Mouse (Mus musculus): ENCODE data around the gene Elavl1. TPM values are rescaled to one million over a fixed set of nuclear protein-coding genes. Genes with fewer than 3 reads are reported as not detected.
"Not testable (repeated sequence)": the region's sequence is repeated elsewhere in the genome, so short reads cannot be mapped to it uniquely, and the experiment has no call there.

Gene Elavl1
- total RNA-seq (2021), result 10 to 100 TPM; 70.1 to 76.5 TPM
- long read RNA-seq, experiment 1, full-length matches to known transcripts, result 131 of 147 reads
- long read RNA-seq, experiment 1, partial matches to known transcripts, result 5 of 147 reads
- long read RNA-seq, experiment 1, other reads (novel, unspliced or antisense), result 11 of 147 reads
- long read RNA-seq, experiment 2, full-length matches to known transcripts, result 138 of 157 reads
- long read RNA-seq, experiment 2, partial matches to known transcripts, result 5 of 157 reads
- long read RNA-seq, experiment 2, other reads (novel, unspliced or antisense), result 14 of 157 reads

- DNase-seq (ENCODE audit: low spot score in 2 of 2), result peak; percentile 96 to 98
These were observed at the start of gene Elavl1, which contains the start of gene Ccl25 for GRCm38 (mm10) chr8:4324983-4325750. Gene Elavl1, minus strand, starts transcription at chr8:4325413. Gene Ccl25, plus strand, starts transcription at chr8:4325210.

DNA sequence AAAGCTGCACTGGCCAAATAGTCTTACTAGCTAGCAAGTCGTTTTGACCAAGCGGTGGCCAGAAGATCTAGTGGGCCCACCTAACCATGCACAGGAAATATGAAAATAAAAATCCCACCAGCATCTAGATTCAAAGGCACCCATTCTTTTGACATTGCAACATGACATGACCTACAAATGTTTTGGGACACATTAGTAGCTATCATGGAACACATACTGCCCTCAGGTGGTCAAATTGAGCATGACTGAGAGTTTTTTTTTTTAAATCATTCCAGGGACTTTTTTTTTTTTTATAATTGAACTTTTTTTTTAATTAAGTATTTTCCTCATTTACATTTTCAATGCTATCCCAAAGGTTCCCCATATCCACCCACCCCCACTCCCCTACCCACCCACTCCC lies 47.4 kb upstream of the Elavl1 start:
- DNase-seq (ENCODE audit: low spot score in 2 of 2), result no peak

- DNase-seq (ENCODE audit: low spot score in 2 of 2), result peak in 1 of 2 experiments; percentile 15
These were observed 44.9 kb upstream of the Elavl1 start for GRCm38 (mm10) chr8:4370078-4370477.

- no peak for DNase-seq (ENCODE audit: low spot score in 2 of 2)
These were observed 43.3 kb upstream of the Elavl1 start for GRCm38 (mm10) chr8:4368470-4368869.

GRCm38 (mm10) chr8:4367808-4368207 lies 42.6 kb upstream of the Elavl1 start:
- DNase-seq (ENCODE audit: low spot score in 2 of 2), result peak in 1 of 2 experiments; percentile 59

GRCm38 (mm10) chr8:4366189-4366588 lies 41.0 kb upstream of the Elavl1 start:
- no peak for DNase-seq (ENCODE audit: low spot score in 2 of 2)

DNA sequence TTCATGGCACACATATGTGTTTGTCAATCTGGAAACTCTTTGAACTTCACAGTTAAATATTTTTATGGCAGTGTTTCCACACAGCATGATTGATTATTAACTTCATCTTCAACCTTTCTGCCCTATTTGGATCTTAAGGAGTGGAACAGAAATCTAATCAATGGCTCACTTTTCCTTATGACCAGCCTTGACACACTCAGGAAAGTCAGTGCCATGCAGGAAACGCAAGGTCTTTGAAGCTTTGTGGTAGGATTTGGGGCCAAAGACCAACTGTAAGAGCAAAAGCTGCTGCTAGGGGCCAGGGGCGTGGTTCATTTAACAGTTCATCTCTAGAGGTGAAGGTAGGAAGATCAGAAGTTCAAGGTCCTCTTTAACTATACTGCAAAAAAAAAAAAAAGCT lies 35.7 kb upstream of the Elavl1 start:
- DNase-seq (ENCODE audit: low spot score in 2 of 2), result no peak

DNA sequence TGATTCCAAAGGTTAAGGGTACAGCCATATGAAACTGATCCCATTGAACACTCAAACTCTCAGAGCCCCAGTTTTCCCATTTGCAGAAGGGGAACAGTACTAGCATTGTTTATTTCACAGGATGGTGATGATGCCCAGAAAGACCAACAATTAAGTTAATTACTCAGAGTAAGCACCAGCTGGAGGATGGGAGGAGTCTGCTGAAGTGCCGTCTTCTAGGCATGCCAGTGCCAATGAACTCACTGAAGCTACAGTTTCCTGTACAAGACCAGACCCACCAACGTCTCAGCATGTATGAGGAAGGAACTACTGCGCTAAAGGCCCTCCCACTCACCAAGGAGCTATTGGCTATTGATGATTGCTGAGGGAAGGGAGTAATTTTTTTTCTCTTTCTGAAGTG lies 34.1 kb upstream of the Elavl1 start:
- no peak for DNase-seq (ENCODE audit: low spot score in 2 of 2)

GRCm38 (mm10) chr8:4355455-4355854 lies 30.2 kb upstream of the Elavl1 start:
- no peak for DNase-seq (ENCODE audit: low spot score in 2 of 2)

- DNase-seq (ENCODE audit: low spot score in 2 of 2), result no peak
These were observed 29.3 kb upstream of the Elavl1 start for GRCm38 (mm10) chr8:4354516-4354915.

DNA sequence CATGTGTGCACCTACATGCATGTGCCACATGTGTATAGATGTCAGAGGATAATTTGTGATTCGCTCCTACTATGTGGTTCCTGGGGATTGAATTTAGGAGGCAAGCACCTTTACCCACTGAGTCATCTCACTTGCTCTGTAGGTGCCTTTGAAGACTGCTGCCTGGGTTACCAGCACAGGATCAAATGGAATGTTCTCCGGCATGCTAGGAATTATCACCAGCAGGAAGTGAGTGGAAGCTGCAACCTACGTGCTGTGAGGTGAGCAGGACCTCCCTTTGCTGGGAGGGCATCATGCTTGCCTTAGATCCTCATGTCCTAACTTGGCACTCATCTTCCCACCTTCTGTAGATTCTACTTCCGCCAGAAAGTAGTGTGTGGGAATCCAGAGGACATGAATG lies 28.5 kb upstream of the Elavl1 start:
- no peak for DNase-seq (ENCODE audit: low spot score in 2 of 2)

DNA sequence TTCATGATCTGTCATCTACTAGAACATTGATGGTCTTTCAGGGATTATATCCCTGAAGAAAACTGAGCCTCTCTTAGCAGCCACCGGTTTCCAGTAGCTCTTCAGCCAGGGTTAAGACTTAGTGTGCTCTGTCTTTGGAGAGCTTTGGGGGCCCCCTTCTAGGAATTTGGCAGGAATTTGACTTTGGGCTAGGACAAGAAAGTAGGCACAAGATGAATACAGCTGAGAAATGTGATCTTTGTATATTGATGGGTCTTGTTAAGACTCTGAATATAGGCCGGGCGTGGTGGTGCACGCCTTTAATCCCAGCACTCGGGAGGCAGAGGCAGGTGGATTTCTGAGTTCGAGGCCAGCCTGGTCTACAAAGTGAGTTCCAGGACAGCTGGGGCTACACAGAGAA lies 27.3 kb upstream of the Elavl1 start:
- not testable (repeated sequence) for DNase-seq (ENCODE audit: low spot score in 2 of 2)

- no peak for DNase-seq (ENCODE audit: low spot score in 2 of 2)
These were observed 25.4 kb upstream of the Elavl1 start for GRCm38 (mm10) chr8:4350618-4351017.

DNA sequence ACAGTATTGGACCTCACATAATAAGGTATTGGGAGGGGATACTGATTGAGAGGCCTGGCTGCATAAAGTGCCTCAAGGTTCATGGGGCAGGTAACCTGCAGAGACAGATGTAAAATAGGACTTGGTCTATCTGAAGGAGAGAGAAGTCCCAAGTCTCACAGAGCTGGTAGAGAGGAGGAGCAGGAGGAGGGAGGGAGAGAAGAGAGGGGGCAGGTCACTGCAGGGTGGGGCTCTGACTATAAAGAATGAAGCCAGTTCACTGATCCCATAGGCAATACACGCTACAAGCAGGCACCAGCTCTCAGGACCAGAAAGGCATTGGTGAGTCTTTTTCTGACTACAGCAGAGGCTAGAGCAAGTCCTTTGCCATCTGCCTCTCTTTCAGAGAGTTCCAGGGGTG lies 24.1 kb upstream of the Elavl1 start:
- DNase-seq (ENCODE audit: low spot score in 2 of 2), result no peak

DNA sequence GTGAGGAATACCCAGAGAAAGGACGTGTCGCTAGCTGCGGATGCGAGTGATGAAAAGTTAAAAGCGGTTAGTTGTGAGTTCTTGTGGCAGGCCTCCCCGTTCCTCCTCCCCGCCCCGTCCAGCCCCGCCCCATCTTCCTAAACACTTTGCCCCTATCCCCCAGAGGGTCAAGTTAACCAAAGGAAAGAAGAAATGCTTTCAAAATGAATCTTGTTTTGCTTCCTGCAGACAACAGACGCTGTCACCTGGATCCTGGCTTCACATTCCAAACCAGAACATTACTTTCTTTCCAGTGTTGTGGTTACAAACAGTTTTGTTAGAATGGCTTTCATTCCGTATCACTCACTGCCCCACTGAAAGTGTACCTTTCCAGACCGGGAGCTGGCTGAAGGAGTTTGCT lies 23.1 kb upstream of the Elavl1 start:
- DNase-seq (ENCODE audit: low spot score in 2 of 2), result no peak

- DNase-seq (ENCODE audit: low spot score in 2 of 2), result no peak
These were observed 22.4 kb upstream of the Elavl1 start for GRCm38 (mm10) chr8:4347661-4348060.

DNA sequence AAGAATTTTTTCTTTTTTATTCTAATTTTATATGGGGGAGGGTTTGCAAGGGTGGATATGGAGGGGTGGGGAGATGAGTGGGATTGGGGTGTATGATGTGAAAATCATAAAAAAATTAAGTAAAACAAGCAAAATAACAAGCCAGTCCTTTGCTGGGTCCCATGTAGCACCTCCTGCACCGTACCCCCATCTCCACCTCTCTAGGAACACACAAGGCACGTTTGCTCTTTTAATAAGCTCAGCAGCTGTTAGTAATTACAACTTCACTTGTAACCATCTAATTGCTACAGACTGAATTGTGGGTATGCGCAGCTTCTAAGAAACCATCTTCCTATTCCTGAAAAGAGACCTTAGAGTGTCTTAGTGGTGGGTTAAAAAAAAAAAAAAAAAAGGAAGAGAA lies 15.0 kb upstream of the Elavl1 start:
- no peak for DNase-seq (ENCODE audit: low spot score in 2 of 2)

- no peak for DNase-seq (ENCODE audit: low spot score in 2 of 2)
These were observed 10.5 kb upstream of the Elavl1 start for GRCm38 (mm10) chr8:4335678-4336077.

DNA sequence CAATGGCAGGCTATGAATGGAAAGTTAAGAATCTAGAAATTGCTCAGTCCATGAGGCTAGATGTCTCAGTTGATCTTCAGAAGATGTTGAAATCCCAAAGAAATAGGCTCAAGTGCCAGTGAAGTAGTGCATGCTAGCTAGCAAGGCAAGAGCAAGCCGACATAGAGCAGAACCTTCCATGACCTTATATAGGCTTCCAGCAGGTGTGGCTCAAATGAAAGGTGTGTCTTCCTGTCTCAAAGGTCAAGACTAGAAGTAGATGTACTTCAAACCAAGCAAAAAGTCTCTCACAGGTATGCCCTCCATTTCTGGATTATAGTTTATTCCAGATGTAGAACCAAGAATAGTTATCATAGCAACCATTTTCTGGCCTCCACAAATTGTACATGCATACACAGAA lies 8.8 kb upstream of the Elavl1 start:
- DNase-seq (ENCODE audit: low spot score in 2 of 2), result no peak

DNA sequence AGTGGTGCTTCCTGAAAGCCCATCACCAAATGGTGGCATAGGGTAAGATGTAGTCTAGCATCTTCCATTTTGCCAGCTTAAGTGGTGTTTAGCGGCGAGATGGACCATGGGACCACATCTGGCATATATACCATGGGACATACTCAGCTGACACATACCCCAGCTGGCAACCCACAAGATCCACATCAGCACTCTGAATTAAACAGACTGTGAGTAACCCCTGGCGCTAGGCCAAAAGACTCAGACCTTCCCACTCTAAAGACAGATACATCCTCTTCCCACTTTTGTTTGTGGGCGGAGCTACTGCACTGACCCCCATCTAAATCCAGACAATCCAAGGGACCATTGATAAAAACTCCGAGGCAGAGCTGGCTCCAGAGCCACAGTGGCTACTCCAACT lies 3.8 kb upstream of the Elavl1 start:
- DNase-seq (ENCODE audit: low spot score in 2 of 2), result no peak

- DNase-seq (ENCODE audit: low spot score in 2 of 2), result no peak
These were observed 481 bp upstream of the Elavl1 start for GRCm38 (mm10) chr8:4325751-4326036.

- DNase-seq (ENCODE audit: low spot score in 2 of 2), result peak in 1 of 2 experiments; percentile 57
These were observed 688 bp downstream of the Elavl1 start for GRCm38 (mm10) chr8:4324525-4324924.

DNA sequence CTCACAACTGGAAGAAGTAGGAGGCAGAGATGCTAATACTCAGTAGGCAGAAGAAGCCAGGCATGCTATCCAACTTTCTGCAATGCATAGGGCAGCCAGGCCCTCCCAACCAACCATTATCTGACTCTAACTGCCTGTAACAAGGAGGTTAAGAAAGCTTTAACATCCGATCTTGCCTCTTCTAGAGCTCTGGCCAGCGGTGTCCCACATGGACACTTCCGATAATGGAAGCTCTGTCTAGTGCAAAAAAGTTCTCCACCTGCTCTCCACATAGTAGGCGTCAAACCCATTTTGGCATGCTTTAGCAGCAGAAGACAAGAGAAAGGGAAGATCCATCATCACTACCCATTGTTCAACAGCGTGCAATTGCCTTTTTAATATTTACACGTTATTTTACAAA lies 1.3 kb downstream of the Elavl1 start:
- no peak for DNase-seq (ENCODE audit: low spot score in 2 of 2)
